Mouse (Mus musculus): Measurements from ENCODE around the gene Gm17651. TPM values are rescaled to one million over a fixed set of nuclear protein-coding genes. Genes with fewer than 3 reads are reported as not detected.
A peak's percentile ranks its signal among the peaks of the same experiment; 100 is the strongest.

Gm17651 gene
- total RNA-seq, 4 experiments from 2014 or later, result not detected

DNA sequence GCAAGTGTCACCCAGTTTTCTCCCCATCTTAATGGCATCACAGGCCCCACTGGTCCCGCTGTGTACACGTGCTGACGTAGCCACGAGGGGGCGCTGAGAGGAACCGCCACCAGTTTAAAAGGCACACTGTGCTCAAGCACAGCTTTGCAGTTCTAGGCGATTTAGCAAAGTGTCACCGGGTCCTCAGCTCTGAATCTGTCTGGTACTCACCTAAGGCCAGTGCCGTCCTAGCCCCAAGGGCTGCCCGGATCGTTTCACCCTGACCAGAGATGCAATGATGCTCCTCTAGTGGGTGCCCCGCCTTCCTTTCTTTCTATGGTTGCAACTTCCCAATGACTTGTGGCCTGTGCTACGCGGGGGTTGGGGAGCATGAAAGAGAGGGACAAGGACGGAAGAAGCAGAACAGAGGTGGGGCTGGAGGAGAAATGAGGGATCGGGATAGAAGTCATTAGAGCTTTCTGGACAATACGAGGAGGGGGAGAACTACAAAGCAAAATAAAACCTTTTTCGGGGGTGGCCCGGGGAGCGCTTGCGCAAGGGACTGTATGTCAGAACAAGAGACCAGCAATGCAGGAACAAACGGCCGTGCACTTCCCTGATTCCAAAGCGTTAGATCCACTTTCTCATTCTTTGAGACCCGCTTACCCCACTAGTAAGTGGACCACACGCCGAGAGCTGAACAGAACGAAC lies 6.3 kb upstream of the Gm17651 start:
- peak; percentile 67 to 77 for DNase-seq (ENCODE audit: low spot score in 2 of 2)

DNA sequence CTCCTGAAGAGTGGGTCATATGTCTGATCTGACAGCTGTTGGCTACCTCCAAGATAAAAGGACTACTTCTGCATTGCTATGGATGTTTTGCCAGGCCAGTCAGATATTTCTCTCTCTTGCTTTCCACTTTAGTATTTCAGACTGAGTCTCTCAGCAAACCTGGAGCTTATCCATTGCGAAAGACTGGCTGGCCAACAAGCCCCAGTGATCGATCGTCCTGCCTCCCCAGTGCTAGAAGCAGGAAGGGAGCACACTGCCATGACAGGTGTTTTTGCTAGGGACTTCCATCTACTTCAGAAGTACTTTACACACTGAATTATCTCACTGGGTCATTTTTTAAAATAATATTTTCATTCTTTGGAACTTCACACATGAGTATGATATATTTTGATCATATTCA lies 3.9 kb upstream of the Gm17651 start:
- no peak for DNase-seq (ENCODE audit: low spot score in 2 of 2)

DNA sequence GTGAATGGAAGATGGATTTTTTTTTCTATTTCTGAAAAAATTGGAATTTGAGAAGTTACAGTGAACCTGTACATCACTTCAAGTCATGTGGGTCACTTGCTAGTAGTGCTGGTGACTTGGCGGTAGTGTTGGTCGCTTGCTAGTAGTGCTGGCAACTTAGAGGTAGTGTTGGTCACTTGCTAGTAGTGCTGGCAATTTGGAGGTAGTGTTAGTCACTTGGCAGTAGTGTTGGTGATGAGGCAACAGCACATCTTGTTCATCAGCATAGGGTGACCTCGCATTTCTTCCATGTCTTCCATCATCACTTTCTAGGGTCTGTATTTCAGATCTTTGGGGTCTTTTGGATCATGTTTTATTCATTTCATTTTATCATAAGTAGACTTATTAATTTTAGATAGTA lies 1.6 kb upstream of the Gm17651 start:
- DNase-seq (ENCODE audit: low spot score in 2 of 2), result no peak

DNA sequence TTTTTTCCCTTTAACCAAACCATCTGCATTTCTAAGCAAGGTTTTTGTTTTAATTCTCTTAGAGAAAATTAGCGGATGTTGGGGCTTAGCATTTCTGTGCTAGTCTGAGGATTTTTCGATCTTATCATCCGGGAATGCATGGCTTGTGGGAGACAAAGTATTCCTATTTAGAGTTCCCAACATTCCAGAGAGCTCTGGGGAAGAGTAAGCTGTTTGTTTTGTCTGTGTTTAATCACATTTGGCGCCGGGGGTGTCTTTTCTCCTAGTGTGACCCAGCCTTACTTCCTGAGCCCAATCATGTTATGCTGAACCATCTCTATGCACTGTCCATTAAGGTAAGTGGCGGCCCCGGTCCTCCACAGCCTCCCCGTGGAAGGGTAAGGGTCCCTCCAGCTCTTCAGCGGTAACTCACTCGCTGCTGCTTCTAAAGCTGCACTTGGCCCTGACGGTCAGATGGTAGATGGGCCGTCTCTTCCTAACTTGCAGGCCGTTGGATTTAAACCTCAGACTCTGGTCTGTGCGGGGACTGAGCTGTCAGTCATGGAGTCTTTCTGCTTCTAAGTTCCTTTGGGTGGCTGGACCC lies 7.3 kb downstream of the Gm17651 start:
- DNase-seq (ENCODE audit: low spot score in 2 of 2), result no peak

DNA sequence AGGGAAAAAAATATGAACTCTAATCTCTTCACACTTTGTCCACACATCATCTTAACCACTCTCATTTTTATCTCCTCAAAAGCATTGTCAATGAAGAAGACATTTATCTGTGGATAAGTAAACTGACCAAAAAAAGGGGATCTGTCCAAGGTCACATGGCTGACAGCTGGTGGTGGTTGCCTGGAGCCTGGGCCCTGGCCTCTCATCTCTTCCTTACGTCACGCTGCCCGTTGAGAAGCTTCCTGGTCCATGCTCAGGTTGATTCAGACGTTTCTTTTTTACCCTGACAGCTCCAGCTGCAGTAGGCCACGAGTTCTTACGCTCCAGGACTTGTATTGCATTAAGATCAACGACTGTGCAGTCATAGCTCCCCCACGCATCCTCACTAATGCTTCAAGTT lies 8.3 kb downstream of the Gm17651 start:
- no peak for DNase-seq (ENCODE audit: low spot score in 2 of 2)

DNA sequence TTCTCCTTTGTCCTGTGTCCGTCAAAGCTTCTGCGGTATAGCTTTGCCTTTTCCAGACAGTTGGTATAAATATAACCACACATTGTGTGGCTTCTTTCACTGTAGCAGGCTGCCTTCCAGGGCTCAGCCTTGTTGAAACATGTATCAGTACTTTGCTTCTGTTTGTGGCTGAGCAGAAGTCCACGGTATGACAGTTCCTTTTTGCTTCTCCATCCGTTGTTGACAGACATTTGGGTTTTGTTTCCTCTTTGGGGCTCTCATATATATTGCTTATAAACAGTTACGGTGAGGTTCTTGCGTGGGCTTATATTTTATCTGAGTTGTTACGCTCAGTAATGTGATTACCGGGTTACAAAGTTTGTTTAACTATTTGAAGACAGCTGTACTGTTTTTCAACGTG lies 9.0 kb downstream of the Gm17651 start:
- DNase-seq (ENCODE audit: low spot score in 2 of 2), result no peak

DNA sequence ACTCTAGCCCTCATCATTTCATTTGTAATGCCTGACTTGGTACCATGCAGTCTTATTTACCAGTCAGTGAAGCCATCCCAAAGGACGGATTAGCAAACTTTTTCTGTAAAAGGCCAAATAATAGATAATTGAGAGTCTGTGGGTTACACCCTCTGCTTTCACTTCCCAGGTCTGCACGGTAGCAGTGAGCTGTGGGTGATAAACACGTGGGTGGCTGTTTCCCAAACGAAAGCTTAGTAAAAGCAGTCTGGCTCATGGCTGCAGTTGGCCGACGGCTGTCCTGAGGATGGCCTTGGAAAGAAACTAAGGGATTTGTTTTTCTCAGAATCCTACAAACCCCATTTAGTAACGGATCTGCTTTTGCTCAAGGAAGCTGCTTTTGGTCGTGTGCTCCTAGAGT lies 13.3 kb downstream of the Gm17651 start:
- no peak for DNase-seq (ENCODE audit: low spot score in 2 of 2)

DNA sequence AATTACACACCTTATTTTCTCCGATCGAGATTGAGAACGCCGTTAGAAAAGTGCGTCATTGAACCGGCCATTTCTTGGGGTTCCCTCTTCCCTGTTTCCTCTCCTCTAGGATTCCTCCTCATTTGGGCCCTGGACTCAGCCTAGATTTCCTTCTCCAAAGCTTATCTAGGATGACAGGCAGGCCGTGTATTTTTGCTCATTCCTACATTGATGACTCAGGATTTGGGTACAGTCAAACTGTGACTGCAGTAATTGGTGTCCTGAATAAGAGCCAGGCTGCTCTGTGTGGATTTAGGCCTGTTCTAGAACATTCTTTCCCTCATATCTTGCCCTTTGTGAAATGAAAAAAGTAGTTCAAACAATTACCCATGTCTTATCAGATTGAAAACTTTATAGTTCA lies 14.7 kb downstream of the Gm17651 start:
- DNase-seq (ENCODE audit: low spot score in 2 of 2), result no peak

DNA sequence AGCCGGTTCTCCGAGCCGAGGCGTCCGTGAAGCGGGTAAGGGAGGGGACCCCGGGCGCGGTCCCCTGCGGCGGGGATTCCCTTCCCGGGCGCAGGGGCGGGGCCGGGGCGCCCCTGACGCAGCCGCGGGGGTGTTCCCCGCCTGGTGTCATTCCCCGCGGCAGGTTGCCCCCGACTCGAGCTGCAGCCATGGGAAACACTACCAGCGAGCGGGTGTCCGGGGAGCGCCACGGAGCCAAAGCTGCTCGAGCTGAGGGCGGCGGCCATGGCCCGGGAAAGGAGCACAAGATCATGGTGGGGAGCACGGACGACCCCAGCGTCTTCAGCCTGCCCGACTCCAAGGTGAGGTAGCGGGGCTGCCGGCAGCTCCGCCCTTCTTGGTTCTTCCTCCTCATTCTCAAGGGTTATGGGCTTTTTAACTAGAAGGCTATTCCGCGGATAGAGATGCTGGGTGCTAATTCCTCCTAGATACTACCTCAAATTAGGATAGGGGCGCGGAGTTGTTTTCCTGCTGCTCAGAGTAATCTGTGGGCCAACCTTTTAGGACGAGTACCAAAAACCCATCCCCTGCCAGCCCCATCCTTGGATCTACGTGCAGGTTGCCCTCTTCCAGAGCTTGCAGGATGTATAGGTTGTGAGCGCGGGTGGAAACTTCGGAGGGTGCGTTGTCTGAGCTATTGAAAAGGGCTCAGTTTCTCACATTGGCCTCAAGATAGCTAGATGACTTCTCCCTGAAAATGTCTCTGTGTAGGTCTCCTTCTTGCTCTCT lies 15.9 kb downstream of the Gm17651 start:
- peak in 1 of 2 experiments; percentile 27 for DNase-seq (ENCODE audit: low spot score in 2 of 2)

DNA sequence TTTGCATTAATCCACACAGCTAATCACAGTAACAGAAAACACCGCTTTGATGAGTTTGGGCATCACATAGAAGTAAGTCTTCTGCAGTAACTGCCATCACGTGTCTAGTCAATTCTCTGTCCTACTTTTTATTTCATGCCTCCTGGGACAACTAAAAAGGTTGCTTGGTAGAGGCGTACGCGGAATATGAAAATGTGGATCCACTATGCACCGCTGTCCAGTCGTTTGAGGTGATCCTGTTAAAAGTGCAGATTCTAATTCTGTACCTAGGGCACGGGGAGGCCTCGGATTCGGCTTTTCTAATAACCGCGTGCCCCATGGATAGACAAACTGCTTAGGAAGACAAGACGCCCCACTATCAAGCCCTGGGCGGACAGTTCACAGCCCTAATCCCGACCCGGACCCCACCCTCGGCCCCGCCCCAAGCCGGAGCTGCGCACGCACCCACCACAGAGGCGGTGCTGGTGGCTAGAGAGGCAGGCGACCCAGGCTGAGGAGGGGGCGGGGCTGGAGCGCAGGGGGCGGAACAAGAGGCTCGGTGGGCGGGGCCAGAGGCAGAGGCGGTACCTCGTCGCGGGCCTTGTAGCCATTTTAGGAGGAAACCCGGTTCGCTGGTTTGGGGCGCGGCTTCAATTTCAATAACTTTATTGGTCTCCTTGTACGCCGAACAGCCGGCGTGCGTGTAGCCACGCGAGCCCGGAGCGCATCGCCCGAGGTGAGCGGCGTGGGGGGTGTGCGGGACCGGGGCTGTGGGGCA lies 16.7 kb downstream of the Gm17651 start, which contains the start of gene Prkab2:
Gene Prkab2 (plus strand): TSS at position 539 of the 757 bp plus-strand sequence.
- DNase-seq (ENCODE audit: low spot score in 2 of 2), result peak; percentile 98 to 99

DNA sequence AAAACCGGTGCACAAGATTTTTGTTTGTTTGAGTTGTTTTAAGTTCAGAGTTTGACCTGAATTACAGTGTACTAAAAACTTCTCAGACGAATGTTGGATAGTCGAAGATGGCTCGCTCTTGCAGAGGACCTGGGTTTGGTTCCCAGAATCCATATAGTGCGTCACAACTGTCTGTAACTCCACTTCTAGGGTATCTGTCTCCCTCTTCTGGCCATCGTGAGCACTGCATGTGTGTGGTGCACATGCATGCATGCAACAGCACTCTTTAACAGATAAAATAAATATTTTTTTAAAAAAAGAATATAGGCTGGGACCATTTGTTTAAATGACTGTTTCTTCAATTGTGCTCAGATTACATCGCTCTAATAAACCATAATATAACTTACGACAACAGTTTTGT lies 19.6 kb downstream of the Gm17651 start:
- DNase-seq (ENCODE audit: low spot score in 2 of 2), result no peak

DNA sequence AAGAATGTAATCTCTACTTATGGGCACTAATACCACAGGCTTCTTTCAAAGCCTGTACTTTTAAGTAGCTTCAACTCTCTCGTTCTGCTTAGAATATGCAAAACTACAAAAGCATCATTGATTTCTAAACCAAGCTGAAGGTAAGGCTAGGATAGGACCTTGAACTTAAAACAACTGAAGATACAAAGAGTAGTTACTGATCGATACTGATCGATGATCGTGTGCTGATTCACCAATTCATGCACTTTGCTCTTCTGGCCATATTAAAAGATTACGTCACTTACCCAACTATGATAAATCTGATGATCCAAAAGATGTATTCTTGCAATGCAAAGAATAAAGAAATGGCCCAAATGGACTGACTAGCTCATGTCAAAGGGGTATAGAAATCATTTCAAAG lies 20.7 kb downstream of the Gm17651 start:
- no peak for DNase-seq (ENCODE audit: low spot score in 2 of 2)

DNA sequence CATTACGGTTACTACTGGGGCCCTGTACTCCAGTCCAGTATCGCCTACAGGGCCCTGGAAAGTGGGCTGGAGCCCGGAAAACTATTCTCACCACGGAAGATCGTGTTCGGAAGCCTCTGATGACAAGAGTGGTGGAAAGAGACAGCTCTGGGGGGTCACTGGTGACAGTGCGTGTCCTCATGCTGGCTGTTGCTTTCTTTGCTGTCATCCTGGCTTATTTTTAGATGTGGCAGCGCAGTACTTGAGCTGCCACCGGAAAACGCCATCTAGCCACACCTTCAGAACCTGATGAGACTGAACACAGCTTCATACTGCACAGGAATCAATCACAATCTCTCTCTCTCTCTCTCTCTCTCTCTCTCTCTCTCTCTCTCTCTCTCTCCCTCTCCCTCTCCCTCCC lies 22.9 kb downstream of the Gm17651 start:
- DNase-seq (ENCODE audit: low spot score in 2 of 2), result no peak

DNA sequence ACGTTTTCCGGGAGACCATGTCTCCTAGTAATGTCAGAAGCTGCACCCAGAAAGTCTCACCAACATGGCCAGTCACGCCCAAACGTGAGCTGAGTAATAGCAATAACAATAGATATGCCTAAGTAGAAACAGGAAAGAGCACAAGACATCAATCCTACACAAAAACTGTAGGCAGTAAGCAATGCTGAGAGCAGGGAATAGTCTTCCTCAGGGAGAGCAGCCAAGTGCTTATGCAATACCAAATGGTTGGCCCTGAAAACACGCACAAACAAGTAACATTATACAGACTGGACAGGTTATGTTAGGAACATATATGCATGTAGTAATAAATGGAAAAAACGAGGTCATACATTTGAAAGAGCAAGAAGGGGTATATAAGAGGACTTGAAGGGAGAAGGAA lies 25.0 kb downstream of the Gm17651 start:
- no peak for DNase-seq (ENCODE audit: low spot score in 2 of 2)

DNA sequence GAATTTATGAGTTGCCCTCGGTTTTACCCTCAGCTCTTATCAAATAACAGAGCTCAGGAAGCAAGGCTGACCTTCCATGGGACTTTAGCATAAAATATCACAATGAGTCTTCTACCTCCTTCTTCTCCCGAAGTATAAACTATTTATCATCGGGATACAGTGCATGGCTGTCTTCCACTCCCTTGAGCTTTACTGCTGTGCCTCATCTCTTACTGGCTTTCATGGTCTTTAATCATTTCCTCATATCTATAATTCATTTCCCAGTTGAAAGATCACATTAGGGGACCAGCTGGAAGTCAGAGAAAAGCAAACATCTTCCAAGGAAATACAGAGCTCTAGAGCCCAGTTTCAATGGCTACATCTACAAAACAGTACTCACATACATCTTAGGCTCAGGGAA lies 25.5 kb downstream of the Gm17651 start:
- no peak for DNase-seq (ENCODE audit: low spot score in 2 of 2)

DNA sequence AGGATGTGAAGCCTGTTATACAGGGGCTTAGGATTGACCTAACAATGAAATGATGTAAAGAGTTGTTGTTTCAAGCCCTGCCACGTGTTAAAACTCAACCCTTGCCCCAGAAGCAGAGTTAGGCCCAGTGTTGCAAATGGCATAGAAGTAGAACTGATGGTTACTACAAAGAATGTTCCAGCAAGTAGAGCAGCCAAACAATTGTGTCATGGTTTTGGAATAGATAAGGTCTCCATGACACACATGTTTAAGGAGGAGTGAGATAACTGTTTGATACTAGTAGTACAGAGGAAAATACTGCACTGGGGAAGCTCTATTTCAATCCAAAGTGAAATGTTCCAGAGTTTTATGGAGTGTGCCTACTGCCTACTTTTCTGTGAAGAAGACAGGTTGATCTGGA lies 26.0 kb downstream of the Gm17651 start:
- no peak for DNase-seq (ENCODE audit: low spot score in 2 of 2)

DNA sequence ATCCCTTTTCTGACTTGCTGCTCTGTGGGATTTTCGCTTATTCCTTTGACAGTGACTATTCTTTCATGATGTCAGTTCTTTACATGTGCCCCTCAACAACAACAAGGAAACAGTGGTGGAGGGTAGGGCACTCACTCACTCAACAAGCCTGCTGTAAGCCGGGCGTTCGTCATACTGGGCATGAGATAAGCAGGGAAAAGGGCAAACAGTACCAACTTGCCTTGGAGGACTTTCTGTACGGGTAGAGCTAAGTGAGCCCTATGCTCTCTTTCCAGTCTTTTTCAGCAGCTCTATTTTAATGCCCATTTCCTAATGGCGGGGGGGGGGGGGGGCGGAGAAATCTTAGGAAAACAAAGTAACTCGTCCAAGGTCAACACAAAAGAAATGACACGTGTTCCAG lies 32.5 kb downstream of the Gm17651 start:
- DNase-seq (ENCODE audit: low spot score in 2 of 2), result no peak

DNA sequence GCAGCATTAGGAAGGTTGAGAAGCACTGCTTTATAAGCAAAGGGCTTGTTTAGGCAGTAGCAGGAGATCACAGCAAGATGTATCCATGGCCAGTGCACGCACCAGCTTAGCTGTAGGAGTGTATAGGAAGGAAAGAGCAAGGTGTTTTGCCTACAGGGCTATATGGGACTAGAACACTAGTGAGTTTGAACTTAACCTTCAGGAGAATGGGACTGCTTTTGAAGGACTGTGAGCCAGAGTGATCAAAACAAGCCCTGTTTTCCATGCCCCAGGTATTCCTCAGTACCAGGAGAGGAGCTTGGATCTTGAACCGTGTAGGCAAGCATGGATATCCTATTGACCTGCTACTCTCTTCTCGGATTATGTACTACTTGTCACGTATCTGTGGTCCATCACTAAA lies 33.1 kb downstream of the Gm17651 start:
- DNase-seq (ENCODE audit: low spot score in 2 of 2), result no peak

DNA sequence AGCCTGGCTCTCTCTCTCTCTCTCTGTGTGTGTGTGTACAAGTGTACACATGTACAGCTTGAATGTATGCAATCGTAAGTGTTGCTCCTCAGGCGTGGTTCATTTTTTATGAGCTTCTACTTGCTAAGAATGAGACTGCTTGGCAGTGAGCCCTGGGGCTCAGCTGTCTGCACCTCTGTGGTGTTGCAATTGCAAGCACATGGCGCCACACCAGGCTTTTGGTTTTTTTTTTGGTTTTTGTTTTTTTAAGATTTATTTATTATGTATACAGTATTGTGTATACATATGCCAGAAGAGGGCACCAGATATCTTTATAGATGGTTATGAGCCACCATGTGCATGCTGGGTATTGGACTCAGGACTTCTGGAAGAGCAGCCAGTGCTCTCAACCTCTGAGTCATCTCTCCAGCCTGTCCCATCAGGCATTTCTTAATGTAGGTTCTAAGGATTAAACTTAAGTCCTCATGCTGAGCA lies 40.2 kb downstream of the Gm17651 start:
- DNase-seq (ENCODE audit: low spot score in 2 of 2), result no peak

DNA sequence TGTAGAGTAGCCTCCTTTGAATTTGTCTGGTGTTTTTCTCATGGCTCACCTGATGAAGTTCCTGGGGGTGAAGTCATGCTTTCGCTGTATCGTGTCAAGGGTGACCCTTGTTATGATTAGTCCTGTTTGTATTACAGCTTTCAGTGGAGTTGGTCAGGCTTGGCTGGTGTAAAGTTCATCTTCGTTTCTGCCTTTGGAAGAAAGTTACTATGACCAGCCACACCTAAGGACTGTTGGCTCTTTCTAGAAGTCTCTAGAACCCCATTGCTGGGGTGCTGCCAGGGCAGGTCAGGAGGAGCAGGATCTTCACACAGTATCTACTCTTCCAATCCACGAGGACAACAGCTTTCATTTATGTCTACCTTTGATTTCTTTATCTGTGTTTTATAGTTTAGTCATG lies 41.0 kb downstream of the Gm17651 start:
- no peak for DNase-seq (ENCODE audit: low spot score in 2 of 2)

DNA sequence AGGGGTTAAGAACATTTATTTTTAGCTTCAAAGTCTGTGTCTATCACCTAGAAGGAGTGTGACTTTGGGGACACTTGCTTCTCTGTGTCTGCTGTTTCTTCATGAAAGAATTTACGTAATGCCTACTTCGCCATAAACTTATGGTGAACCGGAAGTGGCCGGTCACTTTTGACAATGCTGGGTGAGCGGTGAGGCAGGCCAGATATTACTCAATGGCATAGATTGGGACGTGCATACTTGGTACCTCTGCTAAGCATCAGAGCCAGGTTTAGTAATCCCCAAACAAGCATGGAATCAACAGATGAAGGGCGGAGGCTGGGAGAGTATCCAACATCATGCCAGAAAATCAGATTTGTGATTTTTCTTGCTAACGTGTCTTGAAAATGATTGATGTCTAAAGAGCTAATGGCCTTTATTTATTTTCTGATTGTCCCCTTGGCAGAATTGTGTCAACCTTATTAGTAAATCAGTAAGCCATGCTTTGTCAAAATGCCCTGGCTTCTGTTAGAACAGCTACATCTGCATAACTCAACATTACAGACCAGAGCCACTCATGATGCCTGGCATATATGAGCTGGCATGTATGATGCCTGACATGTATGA lies 43.1 kb downstream of the Gm17651 start:
- no peak for DNase-seq (ENCODE audit: low spot score in 2 of 2)

Data from layer of hippocampus, adult 8-10 months (tissue).